Mouse (Mus musculus): ENCODE results near the gene Noa1. TPM values are rescaled to one million over a fixed set of nuclear protein-coding genes. Genes with fewer than 3 reads are reported as not detected.

Noa1 gene
- total RNA-seq (2021), result 10 to 100 TPM; 14.4 to 17.0 TPM

- intact Hi-C loops (cut with DNase I), result loop anchor here (5.0 kb wide), 1 partner anchor 97 kb away; the partner anchor contains the start of gene Igfbp7
- DNase-seq, result peak; percentile 99 to 100
Observed at GRCm38 (mm10) chr5:77309924-77310772, at the start of gene Noa1, which contains the start of gene Polr2b. Gene Noa1, minus strand, starts transcription at chr5:77310084. Gene Polr2b, plus strand, starts transcription at chr5:77310147.

DNA sequence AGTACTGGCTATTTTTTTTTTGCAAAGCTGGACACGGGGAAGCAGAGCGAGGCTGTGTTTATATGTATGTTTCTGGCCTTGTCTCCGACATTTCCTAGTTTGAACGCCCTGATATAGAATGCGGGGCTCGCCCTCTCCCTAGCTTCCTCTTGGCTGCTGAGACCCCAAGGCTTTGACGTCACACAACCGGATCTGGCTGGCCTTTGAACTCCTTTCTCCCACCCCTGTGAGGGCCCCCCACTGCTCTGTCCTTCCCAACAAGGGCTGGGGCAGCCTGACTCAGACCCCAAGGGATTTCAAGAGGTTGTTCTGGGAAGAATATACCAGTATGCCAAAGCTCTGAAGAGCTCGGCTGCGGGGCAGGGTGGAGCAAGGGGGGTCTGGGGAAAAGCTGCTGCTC lies 48.5 kb upstream of the Noa1 start:
- intact Hi-C loops (cut with DNase I), result loop anchor here (5.0 to 10.0 kb wide), 2 partner anchors 49 to 216 kb away; partner anchors contain the start of gene Igfbp7
- DNase-seq, result peak; percentile 72 to 76

- DNase-seq, result peak; percentile 74 to 76
- intact Hi-C loops (cut with DNase I), result loop anchor here (5.0 to 10.0 kb wide), 2 partner anchors 50 to 217 kb away; partner anchors contain the start of gene Igfbp7
Observed at GRCm38 (mm10) chr5:77357405-77358149, 47.7 kb upstream of the Noa1 start.

GRCm38 (mm10) chr5:77355307-77356265 lies 45.7 kb upstream of the Noa1 start:
- intact Hi-C loops (cut with DNase I), result loop anchor here (1.0 to 10.0 kb wide), 3 partner anchors 52 to 219 kb away; partner anchors contain the start of gene Igfbp7
- no peak for DNase-seq

DNA sequence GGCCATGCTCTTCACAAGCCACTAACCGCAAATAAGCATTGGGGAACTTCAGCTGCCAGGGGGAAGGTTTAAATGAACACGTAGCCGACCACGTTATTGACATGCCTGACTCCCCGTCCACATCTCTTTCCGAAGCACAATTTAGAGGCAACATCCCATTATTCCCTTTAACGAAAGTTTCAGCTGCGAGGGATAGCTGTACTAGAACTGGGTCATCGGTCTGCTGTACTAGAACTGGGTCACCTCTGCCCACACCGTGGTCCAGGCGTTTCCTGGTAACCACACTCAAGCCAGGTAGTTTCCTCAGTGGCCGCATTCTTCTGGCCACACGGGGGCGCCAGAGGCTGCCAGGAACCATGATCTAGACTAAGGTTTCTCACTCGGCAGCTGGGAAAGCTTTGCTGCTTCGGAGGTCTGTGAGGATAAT lies 44.5 kb upstream of the Noa1 start:
- DNase-seq, result peak; percentile 88 to 92
- intact Hi-C loops (cut with DNase I), result loop anchor here (1.0 to 10.0 kb wide), 2 partner anchors 110 to 220 kb away; no protein-coding TSS in a partner anchor

DNA sequence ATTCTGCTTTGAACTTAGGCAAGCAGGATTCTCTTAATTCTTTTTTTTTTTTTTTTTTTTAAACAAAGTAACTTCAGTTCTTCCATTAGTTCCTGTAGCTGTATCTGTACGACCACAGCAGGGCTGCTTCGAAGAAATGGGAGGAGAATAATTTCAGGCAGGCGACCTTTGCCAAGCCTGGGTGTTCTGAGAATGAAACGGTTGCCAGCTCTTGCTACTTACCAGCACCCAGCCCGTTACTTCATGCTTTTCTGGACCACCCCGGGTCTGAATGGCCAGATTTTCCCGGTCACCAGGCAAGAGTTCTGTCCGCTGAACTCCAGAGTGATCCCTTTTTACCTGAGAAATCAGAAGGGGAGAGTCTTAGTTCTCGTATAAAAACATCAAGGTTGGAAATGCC lies 41.8 kb upstream of the Noa1 start:
- DNase-seq, result no peak
- intact Hi-C loops (cut with DNase I), result loop anchor here (10.0 kb wide), 1 partner anchor 223 kb away; no protein-coding TSS in a partner anchor

DNA sequence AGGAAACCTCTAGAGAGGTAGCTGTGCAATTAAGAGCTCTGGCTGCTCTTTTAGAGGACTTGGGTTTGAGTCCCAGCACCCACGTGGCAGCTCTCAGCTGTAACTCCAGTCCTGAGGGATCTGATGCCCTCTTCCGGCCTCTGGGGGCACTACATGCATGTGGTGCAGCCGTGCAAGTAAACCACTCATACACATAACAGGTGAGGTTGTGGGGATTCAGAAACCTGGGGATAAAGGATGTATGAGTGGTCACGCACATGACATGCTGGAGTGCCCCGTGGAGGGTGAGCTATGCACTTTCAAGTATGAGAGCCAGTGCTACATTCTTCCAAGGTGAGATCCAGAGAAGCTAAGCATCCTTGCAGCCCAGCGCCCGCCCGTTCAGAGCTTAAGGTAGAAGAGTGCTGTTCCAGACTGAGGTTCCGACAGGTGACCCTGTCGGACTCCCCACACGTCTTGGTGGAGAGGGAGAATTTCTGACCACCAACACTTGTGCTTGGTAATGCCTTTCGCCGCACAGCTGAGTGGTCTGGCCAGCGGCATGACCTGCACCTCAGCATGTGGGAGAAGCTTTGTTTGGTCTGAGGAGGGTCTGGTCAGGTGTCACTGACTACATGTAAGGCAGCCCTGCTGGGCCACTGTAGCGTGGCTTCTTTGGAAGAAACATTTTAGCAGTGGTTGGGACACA lies 40.2 kb upstream of the Noa1 start:
- DNase-seq, result no peak
- intact Hi-C loops (cut with DNase I), result loop anchor here (10.0 kb wide), 1 partner anchor 225 kb away; no protein-coding TSS in a partner anchor

DNA sequence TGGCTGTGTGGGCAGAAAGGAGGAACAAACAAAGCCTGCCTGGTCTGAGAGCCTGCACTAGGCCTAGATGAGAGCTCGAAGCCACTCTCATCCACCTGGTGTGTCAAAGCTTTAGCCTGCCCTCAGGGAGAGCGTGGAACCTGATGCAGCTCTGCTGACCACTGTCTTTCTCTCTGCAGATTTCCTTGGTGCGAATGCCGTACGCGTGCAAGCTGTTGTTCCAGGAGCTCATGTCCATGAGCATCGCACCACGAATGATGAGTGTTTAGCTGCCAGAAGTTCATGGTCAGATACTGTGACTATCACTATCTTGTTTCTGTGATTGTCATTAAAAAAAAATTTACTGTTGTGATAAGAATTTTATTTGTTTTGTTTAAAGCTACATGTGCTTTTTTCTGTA lies 39.0 kb upstream of the Noa1 start:
- no peak for DNase-seq
- intact Hi-C loops (cut with DNase I), result no loop called here

DNA sequence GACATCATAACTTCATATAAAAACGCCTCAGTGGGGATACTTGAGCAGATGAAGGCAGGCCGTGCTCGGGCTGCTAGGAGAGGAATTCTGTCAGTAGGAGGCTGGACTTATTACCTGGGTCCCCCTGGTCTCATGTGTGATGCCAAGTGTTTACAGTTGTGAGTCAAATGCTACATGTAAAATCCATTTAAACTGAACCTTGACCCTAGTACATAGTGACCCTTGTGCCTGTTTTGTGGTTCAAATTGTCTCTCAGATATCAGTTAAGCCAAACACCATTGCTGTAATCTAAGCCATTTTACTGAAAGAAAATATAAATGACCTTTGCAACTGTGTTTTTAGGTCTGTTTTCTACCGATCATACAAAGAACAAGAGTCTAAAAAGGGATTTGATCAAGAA lies 30.1 kb upstream of the Noa1 start:
- DNase-seq, result no peak

DNA sequence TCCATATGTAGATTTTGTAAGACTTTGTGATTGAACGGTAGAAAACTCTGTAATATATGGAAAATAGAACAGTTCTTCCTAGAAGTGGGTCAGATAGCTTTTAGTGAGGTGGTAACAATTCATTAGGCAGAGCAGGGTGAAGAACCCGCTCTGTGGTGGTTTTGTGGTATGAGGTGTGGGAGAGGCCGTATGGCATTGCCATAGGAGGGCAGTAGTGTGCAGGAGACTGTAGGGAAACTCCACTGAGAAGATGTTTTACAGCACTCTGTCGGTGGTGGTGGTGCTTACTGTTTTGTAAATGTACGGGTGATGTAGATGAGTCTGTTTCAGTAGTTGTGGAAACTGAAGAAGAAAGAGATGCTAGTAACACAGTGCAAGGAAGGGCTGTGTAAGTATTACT lies 20.3 kb upstream of the Noa1 start:
- intact Hi-C loops (cut with DNase I), result no loop called here
- no peak for DNase-seq

More for the DNA sequence above, 30.1 kb upstream of the Noa1 start:
- intact Hi-C loops (cut with DNase I), result no loop called here

GRCm38 (mm10) chr5:77324936-77325335 lies 15.1 kb upstream of the Noa1 start:
- intact Hi-C loops (cut with DNase I), result no loop called here
- no peak for DNase-seq

GRCm38 (mm10) chr5:77314986-77315385 lies 5.1 kb upstream of the Noa1 start:
- intact Hi-C loops (cut with DNase I), result loop anchor here (5.0 kb wide), 1 partner anchor 92 kb away; the partner anchor contains the start of gene Igfbp7
- DNase-seq, result no peak

- intact Hi-C loops (cut with DNase I), result loop anchor here (5.0 kb wide), 1 partner anchor 93 kb away; the partner anchor contains the start of gene Igfbp7
- DNase-seq, result no peak
Observed at GRCm38 (mm10) chr5:77314206-77314605, 4.3 kb upstream of the Noa1 start.

- intact Hi-C loops (cut with DNase I), result no loop called here
- peak in 1 of 2 experiments; percentile 8 for DNase-seq
Observed at GRCm38 (mm10) chr5:77309051-77309906, 605 bp downstream of the Noa1 start.

DNA sequence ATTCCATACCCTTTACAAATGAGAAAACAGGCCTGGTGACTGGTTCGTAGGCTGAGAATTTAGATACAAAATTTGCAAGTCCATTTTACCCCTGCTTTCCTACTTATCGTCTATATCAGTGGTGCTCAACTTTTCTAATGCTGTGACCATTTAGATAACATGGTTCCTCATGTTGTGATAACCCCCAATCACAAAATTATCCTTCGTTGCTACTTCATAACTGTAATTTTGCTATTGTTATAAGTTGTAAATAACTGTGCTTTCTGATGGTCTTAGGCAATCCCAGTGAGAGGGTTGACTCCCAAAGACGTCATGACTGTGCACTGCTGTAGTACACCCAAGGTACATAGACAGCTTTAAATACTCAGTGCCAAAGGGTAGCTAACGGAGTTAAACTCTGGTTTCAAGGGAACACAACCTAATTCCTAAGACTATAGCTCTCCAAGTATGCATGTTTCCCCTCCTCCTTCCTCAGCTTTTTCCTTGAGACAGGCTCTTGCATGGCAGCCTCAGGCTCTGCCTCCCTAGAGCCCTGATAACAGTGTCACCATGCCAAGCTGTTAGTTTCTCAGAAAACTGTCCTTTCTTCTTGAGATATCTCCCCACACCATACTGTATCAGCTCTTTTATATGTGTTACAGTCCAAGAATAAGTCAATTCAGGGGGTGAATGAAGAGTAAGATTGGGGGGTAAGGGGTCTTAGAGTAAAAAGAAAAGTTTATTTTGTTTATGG lies 1.9 kb downstream of the Noa1 start:
- no peak for DNase-seq
- intact Hi-C loops (cut with DNase I), result no loop called here

DNA sequence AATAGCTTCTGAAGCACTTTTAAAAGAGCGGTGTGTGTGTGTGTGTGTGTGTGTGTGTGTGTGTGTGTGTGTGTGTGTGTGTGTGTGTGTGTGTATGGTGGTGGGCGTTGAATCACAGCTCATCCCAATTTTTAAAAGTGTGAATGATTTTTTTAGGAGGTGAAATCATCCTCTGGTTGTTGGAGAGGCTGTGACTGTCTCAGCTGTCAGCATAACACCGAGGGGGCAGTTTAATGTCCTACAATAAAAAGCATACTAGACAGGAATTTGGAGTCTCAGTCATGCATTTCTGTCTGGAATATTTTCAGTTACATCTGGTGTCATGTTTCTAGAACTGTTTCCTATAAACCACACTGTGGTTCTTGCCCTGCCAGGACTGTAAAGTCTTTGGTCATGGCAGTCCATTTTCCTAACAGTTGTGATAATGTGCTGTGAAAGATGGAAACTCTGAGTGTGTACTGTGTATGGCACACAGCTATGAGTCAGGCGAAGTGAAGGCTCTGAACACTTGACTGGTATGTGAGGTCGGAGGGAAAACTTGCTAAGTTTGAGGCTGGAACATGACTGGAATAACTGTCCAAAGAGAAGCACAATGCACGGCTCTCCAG lies 8.5 kb downstream of the Noa1 start:
- DNase-seq, result no peak
- intact Hi-C loops (cut with DNase I), result no loop called here

GRCm38 (mm10) chr5:77299486-77299885 lies 10.4 kb downstream of the Noa1 start:
- DNase-seq, result no peak
- intact Hi-C loops (cut with DNase I), result no loop called here
